Comparison of ENCODE assay signal across 17 mouse cellular contexts in genomic region chr3:74742123-74742522, GRCm38 (mm10).
A peak's percentile ranks its signal among the peaks of the same experiment; 100 is the strongest.
DNase-seq lines count a peak whose midpoint lies in the region; ATAC-seq and TF ChIP-seq lines count a peak whose summit lies in the region.
"Had no signal": no experiment of that assay in that cellular context is flagged by ENCODE, and none has a peak within 500 bp of the region (broad histone marks: within the 10 kb centered on the region; RNA-seq: fewer than 3 reads in every experiment).

No protein-coding gene starts in this region.

- POLR2A ChIA-PET in Patski (lab: Charles Lee) = no interaction called here

- TF ChIP-seq CTCF in Patski (IDR thresholded peaks at IDR 0.05) = peak; percentile 5

- no peaks in the 10 kb centered on the region for H3K27me3 ChIP-seq in Patski
- H3K27me3 ChIP-seq: forebrain, embryonic 12.5 days; lung, embryonic 15.5 days; midbrain, embryonic 13.5 days had no signal

- in situ Hi-C loops in Patski (cut with MboI; ENCODE audit: low pct_unique_long_range_greater_than_20kb) = no loop called here

- peak; percentile 51 for DNase-seq in heart, adult 11 months
- DNase-seq in heart, adult 8-10 months (ENCODE audit: low spot score) = no peak
- DNase-seq in layer of hippocampus, adult 9-11 months = peak; percentile 16
- DNase-seq in layer of hippocampus, adult 8-10 months (ENCODE audit: low spot score in 2 of 2) = no peak
- DNase-seq in A20 (ENCODE audit: low read depth, low spot score) = peak; percentile 18
- DNase-seq in Patski (ENCODE audit: low read depth, low spot score) = no peak
- DNase-seq in spleen, postnatal 14 days (ENCODE audit: low spot score in 2 of 2) = no peak
- DNase-seq: gastrocnemius, postnatal 36 days; heart, postnatal 14 days; kidney, adult 18-20 months; retina, postnatal 1 day; right cerebral cortex, postnatal 4 days; thymus, adult 2 months had no signal

- CTCF ChIA-PET in Patski (lab: Charles Lee) = no interaction called here

- ATAC-seq in Patski = no peak
- ATAC-seq: CD4-positive, CD25-positive, alpha-beta regulatory T cell, adult 4 months; midbrain, embryonic 13.5 days had no signal

Comparison
In these comparisons a context has a peak if more than half of its experiments do, and no peak if none do; other contexts are left out.
1. DNase-seq: peak in heart, adult 11 months (single experiment), layer of hippocampus, adult 9-11 months (single experiment) and A20 (single experiment); none in heart, adult 8-10 months (single experiment), layer of hippocampus, adult 8-10 months (0 of 2), Patski (single experiment) and spleen, postnatal 14 days (0 of 2).